Mouse (Mus musculus): Measurements from ENCODE around the gene Hoxc10. TPM values are rescaled to one million over a fixed set of nuclear protein-coding genes. Genes with fewer than 3 reads are reported as not detected.
A peak's percentile ranks its signal among the peaks of the same experiment; 100 is the strongest.

Hoxc10 gene
- total RNA-seq, 2 experiments from 2014 or later: not detected

DNA sequence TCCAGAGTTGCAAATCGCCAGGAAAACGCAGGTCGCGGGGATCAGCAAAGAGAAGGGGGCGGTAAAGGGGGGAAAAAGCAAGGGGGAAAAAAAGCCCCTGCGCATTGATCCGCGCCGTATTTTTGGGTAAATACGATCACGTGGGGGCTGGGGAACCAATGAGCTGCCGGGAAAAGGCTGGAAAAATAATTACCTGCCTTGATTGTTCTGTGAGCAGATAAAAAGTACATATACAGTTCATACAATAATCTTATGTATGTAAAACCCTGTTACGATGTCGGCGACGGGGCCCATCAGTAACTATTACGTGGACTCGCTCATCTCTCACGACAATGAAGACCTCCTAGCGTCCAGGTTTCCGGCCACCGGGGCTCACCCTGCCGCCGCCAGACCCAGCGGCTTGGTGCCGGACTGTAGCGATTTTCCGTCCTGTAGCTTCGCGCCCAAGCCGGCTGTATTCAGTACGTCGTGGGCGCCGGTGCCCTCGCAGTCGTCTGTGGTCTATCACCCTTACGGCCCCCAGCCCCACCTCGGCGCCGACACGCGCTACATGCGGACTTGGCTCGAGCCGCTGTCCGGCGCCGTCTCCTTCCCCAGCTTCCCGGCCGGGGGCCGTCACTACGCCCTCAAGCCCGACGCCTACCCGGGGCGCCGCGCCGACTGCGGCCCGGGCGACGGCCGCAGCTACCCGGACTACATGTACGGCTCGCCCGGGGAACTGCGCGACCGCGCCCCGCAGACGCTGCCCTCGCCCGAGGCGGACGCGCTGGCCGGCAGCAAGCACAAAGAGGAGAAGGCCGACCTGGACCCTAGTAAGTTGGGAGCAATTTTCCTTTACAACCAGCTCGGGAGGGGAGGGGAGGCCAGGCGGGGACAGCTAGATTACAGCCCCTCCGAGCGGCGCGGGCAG lies 15.0 kb downstream of the Hoxc10 start:
- intact Hi-C loops (cut with DNase I): loop anchor here (10.0 kb wide), 1 partner anchor 333 kb away; the partner anchor contains the start of gene Gpr84
- no peak for DNase-seq (ENCODE audit: low spot score in 2 of 2)

GRCm38 (mm10) chr15:102983716-102984115 lies 17.1 kb downstream of the Hoxc10 start:
- intact Hi-C loops (cut with DNase I): loop anchor here (10.0 kb wide), 1 partner anchor 331 kb away; the partner anchor contains the start of gene Gpr84
- no peak for DNase-seq (ENCODE audit: low spot score in 2 of 2)

GRCm38 (mm10) chr15:102984521-102984920 lies 17.9 kb downstream of the Hoxc10 start:
- DNase-seq (ENCODE audit: low spot score in 2 of 2): no peak
- intact Hi-C loops (cut with DNase I): loop anchor here (10.0 kb wide), 1 partner anchor 330 kb away; the partner anchor contains the start of gene Gpr84

DNA sequence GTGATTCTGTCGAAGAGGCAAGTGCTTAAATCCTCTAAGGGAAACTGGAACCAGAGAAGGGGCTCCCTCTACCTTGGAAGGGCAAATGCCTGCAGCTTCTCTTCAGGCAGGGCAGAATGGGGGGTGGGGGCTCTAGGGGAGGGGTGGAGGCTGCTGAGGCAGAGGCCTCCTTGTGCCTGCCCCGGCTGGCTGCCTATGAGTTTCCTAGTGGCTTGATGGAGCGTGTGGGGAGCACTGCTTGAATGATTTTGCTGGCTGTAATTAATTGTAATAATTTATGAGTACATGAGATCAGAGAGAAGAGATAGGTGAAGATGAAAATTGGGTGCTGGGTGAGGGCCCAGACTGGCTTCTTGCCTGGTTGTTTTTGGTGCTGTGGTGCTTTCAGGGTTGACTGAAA lies 18.3 kb downstream of the Hoxc10 start:
- DNase-seq (ENCODE audit: low spot score in 2 of 2): no peak
- intact Hi-C loops (cut with DNase I): loop anchor here (10.0 kb wide), 1 partner anchor 330 kb away; the partner anchor contains the start of gene Gpr84

DNA sequence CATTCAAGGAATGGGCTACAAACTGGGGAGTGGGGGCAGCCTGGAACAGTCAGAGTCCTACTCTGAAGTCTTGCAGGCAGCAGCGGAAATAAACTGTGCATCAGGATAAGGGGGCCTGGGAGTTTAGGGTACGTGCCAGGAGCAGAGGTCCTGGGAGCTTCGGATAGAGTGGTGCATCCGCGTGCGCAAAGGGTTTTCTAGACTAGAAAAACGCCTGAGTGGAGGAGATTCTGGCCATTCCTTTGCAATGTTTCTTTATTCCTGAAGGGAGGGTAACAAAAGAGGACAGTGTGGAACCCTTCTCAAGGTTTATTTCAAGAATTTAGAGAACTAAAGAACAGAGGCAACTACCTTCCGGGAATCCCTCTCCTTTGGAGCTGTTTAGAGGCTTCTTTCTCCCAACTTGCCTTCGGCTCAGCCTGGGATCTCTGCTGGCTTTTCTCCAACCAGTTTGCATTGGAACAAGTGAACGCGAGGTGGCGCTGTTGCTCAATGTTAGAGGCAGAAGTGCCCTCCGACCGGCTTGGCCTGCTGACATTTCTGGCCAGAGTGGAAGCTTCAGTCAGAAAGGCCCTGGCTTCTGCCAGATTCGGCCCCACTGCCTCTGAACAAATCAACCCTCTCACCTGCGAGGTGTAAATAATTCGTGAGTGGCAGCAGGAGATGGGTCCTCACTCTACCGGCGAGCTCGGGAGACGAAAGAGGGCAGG lies 20.7 kb downstream of the Hoxc10 start:
- peak; percentile 79 to 90 for DNase-seq (ENCODE audit: low spot score in 2 of 2)
- intact Hi-C loops (cut with DNase I): loop anchor here (2.0 to 10.0 kb wide), 2 partner anchors 190 to 328 kb away; partner anchors contain the start of gene Gpr84

DNA sequence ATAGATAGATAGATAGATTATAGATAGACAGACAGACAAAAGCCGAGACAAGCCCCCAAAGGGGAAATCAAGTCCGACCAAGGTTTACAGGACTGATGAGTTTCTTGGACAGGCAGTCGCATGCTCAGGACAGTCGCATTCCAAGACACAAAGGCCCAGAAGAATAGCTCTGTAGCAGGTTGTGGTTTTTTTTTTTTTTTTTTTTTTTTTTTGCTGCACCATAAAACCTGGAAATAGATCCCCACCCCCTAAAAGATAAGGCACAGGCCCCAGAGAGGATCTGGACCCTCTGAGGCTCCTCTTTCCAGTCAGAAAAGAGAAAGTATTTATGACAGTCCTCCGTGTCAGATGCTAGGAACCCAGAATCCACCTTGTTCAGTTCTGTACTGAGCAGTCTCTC lies 21.5 kb downstream of the Hoxc10 start:
- intact Hi-C loops (cut with DNase I): loop anchor here (10.0 kb wide), 1 partner anchor 327 kb away; the partner anchor contains the start of gene Gpr84
- DNase-seq (ENCODE audit: low spot score in 2 of 2): no peak

GRCm38 (mm10) chr15:102990461-102991397 lies 24.1 kb downstream of the Hoxc10 start, which contains the start of gene Hoxc8:
Gene Hoxc8, plus strand, starts transcription at chr15:102990607.
- no peak for DNase-seq (ENCODE audit: low spot score in 2 of 2)
- intact Hi-C loops (cut with DNase I): no loop called here

DNA sequence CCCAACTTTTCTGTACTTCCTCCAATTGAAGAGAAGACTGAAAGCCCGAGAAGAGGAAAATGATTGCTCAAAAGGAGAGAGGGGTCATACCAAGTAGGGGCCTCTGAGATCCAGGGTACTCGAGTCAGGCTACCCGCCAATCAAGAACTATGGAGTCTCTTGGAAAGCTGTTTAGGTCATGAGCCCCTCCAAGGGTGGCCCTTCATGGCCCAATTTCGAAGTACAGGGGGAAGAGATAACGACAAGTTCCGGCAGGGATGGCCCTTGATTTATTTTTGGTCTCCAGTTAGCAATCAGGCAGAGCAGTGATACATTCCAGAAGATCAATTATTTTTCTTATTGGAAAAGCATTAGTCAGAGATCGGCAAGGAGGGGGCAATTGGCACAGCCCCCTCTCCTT lies 25.2 kb downstream of the Hoxc10 start:
- DNase-seq (ENCODE audit: low spot score in 2 of 2): no peak
- intact Hi-C loops (cut with DNase I): no loop called here

GRCm38 (mm10) chr15:102992206-102992605 lies 25.6 kb downstream of the Hoxc10 start:
- intact Hi-C loops (cut with DNase I): no loop called here
- no peak for DNase-seq (ENCODE audit: low spot score in 2 of 2)

- DNase-seq (ENCODE audit: low spot score in 2 of 2): no peak
- intact Hi-C loops (cut with DNase I): no loop called here
Observed at GRCm38 (mm10) chr15:102992863-102993262, 26.3 kb downstream of the Hoxc10 start.

DNA sequence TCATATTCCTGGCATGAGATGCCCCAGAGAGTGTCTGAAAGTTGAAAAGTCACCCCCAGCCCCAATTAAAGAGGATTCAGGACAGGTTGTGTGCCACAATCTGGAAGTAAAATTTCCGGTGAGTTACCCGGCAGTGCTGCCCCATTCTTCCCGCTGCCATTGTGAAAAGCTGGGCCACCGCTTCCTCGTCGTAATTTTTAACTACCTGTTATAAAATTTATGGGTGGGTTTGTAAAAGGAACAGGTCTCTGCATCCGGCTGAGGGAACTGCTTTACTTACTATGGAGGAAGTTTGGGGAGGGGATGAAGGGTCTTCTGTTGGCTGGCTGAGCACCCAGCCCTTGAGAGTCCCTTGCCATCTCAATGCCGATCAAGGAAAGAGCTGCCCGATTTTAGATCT lies 30.0 kb downstream of the Hoxc10 start:
- intact Hi-C loops (cut with DNase I): no loop called here
- DNase-seq (ENCODE audit: low spot score in 2 of 2): no peak

DNA sequence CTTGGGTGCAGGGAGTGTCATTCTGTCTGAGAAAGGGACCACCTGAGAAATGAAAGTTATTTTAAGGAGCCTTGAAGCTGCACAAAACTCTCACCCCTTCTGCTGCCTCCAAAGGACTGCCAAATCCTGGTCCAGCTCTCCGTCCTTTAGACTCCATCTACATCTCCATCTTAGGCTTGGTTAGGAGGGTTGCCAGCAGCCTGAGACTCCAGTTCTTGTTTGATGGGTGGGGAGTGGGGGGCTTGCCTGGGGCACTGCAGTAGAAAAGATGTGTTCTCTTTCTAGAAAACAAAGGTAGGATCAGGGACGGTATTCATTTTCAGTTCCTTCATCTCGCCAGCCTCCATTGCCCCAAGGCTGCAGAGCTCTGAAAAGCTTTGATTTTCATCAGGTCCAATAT lies 30.8 kb downstream of the Hoxc10 start:
- intact Hi-C loops (cut with DNase I): no loop called here
- DNase-seq (ENCODE audit: low spot score in 2 of 2): no peak

DNA sequence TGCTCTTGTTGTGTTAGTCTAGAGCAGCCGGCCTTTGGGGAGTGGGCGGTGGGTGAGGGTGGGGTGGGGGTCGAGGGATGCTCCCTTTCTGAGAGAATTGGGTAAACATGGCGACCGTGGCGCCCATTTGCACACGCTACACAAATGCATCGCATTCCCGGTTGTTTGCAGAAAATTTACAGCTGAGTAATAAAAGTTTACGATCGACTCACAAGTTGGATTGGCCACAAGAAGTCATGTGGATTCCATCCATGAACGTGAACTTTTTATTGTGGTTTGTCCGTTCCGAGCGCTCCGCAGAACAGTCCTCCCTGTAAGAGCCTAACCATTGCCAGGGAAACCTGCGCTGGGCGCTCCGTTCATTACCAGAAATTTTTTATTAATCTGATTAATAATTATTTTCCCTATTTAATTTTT lies 31.4 kb downstream of the Hoxc10 start, which contains the start of gene Hoxc6:
Gene Hoxc6, plus strand, starts transcription at position 319 of the 417 bp plus-strand sequence.
- no peak for DNase-seq (ENCODE audit: low spot score in 2 of 2)
- intact Hi-C loops (cut with DNase I): no loop called here

GRCm38 (mm10) chr15:102998608-102999182 lies 32.1 kb downstream of the Hoxc10 start:
- intact Hi-C loops (cut with DNase I): no loop called here
- no peak for DNase-seq (ENCODE audit: low spot score in 2 of 2)

GRCm38 (mm10) chr15:102999183-102999831 lies 32.7 kb downstream of the Hoxc10 start:
- DNase-seq (ENCODE audit: low spot score in 2 of 2): no peak

DNA sequence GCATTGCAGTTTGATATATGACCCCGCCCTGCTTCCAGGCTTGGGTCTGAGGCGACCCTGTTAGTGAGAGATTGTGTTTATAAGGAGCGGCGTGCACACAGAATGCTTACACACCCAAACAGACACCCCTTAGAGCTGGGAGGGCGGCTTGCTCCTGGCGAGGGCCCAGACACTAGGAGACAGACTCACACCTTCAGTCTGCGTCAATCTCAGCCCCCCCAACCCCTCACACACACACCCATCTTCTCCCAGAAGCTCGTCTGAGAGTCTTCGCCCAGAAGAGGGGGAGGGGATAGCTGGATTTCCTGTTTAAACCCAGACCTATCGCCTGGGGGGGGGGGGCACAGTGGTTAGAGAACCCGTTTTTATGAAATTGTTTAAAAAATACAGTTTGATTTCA lies 33.4 kb downstream of the Hoxc10 start:
- no peak for DNase-seq (ENCODE audit: low spot score in 2 of 2)
- intact Hi-C loops (cut with DNase I): no loop called here

More at GRCm38 (mm10) chr15:102999183-102999831, 32.7 kb downstream of the Hoxc10 start:
- intact Hi-C loops (cut with DNase I): no loop called here

- no peak for DNase-seq (ENCODE audit: low spot score in 2 of 2)
- intact Hi-C loops (cut with DNase I): no loop called here
Observed at GRCm38 (mm10) chr15:103000501-103000901, 33.9 kb downstream of the Hoxc10 start.

DNA sequence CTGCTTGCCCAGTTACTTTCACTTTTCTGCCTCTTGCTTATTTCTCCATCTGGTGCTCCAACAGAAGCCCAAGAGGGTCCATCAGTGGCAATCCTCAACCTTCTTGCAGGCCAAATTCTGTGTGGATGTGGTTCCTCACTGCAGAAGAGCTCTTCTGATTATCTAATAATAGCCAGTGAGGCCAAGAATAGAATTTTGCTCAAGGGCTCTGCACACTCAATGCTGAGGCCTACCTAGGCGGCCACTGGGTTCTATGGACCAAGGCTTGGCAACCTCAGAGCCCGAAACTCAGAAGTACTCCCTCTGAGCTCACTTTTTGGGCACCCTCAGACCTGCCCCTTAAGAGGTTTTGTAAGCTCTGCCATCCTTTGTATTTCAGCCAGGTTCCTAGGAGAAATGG lies 34.8 kb downstream of the Hoxc10 start:
- DNase-seq (ENCODE audit: low spot score in 2 of 2): no peak
- intact Hi-C loops (cut with DNase I): no loop called here
